Mouse (Mus musculus) E14TG2a.4 (cell line): Measurements from ENCODE around the gene Cfap99.

ENCODE experiments used
- H3K27me3 ChIP-seq: 2 replicates; pipeline ENCODE4 v1.6.1; 2014; ENCODE audit warnings: low read length, control low read depth; ENCODE audit not compliant: insufficient read depth
- H3K36me3 ChIP-seq: 2 replicates; pipeline ENCODE4 v1.6.1; 2014; ENCODE audit warnings: low read length, control low read depth; ENCODE audit not compliant: insufficient read depth
- H3K4me1 ChIP-seq: replicated peaks from 2 replicates; pipeline ENCODE4 v1.6.1; 2014; ENCODE audit warnings: low read depth, low read length, control low read depth
- H3K4me3 ChIP-seq: replicated peaks from 2 replicates; pipeline ENCODE4 v1.5.1; 2014; ENCODE audit warnings: mild to moderate bottlenecking, low read length
- H3K9me3 ChIP-seq: 2 replicates; pipeline ENCODE4 v1.6.1; 2014; ENCODE audit warnings: low read length, control low read depth
- CTCF ChIP-seq: conservative IDR thresholded peaks from 2 replicates; pipeline ENCODE4 v1.5.1; 2014; ENCODE audit warnings: low read length
- NANOG ChIP-seq: IDR thresholded peaks from 2 replicates; pipeline ENCODE4 v1.6.1; 2014; ENCODE audit warnings: borderline replicate concordance, low read length, mixed read lengths
- POU5F1 ChIP-seq: IDR thresholded peaks from 2 replicates; pipeline ENCODE4 v1.6.1; 2014; ENCODE audit warnings: low read length, borderline replicate concordance

Cfap99 gene

DNA sequence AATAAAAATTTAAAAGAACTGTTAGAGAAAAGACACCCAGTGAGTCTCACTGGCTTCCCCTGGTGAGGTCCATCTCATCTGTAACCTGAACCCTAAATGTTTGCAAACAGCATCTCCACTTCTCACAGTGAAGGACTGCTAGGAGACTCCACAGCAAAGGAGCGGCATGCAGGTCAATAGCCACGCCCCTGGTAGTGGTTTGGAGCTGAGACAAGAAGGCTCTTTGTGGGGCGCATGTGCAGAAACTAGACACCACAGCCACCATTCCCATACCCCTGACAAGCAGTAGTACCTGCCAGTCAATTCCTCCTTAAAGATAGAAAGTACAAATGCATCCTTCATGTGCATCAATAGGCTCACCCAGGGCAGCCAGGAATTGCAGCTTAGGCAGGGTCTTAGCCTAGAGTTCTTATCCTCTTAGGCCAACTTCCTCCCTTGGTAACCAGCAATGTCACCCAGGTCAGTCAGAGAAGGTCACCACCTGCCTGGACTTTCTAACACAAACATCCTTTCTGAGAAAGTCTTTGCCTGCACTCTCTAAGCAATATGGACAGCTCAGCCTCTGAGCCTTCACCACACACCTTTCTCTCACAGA lies 4.1 kb upstream of the Cfap99 start:
- TF ChIP-seq CTCF (no peak), POU5F1 (no peak), NANOG (no peak)
- peaks cover 22% of the 10 kb centered on the region for H3K27me3 ChIP-seq
- no peak overlapping the region for H3K4me3 ChIP-seq
- peaks cover 84% of the 10 kb centered on the region for H3K4me1 ChIP-seq
- 0 out of 2 replicates have a peak, but pooled peaks cover 5% of the 10 kb centered on the region for H3K36me3 ChIP-seq
- no peaks in the 10 kb centered on the region for H3K9me3 ChIP-seq

DNA sequence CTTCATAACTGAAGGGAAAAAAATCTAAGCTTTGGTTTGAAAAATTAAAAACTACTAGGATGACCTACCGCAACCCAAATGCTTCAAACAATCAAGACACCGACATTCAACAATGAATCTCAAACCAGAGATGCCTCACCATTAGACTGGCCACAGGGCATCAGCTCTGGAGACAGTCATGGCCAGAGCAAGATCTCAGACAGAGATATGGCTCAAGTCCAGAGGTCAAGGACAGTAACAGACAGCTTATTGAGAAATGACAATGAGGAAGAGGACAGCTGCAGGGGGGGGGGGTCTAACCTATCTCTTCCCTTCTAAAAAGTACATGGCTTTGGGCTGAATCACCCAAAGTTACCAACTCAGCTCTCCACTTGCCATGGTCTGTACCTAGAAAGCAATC lies 3.1 kb upstream of the Cfap99 start:
- Histone ChIP-seq H3K4me1 (peaks cover 75% of the 10 kb centered on the region), H3K36me3 (no peaks in the 10 kb centered on the region), H3K4me3 (no peak overlapping the region; the same call in 1 of the 2 replicates), H3K9me3 (no peaks in the 10 kb centered on the region), H3K27me3 (peaks cover 27% of the 10 kb centered on the region)
- TF ChIP-seq CTCF (no peak), NANOG (0 out of 2 replicates have a peak, but pooled peaks have one; percentile 53)

DNA sequence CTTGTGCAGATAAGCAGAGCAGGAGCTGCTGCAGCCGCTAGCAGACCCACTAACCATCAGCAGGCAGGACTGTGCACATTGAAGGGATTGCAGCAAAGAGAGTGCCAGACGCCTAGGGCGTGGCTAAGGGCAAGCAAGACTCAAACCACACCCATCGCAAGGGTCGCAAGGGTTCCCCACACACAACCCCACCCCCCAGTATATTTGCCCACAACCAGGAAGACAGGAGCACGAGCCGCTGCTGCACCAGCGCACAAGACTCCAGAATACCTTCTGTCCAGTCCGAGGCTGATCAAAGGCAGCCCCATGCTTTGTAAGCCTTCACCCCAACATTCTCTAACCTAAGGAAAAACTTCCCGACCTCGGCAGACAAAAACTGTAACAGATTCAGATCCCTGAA lies 1.9 kb upstream of the Cfap99 start:
- TF ChIP-seq CTCF (no peak), POU5F1 (no peak), NANOG (no peak)
- peaks cover 65% of the 10 kb centered on the region for H3K4me1 ChIP-seq
- H3K36me3 ChIP-seq = no peaks in the 10 kb centered on the region
- H3K27me3 ChIP-seq = peaks cover 36% of the 10 kb centered on the region
- no peaks in the 10 kb centered on the region for H3K9me3 ChIP-seq
- H3K4me3 ChIP-seq = peak overlapping the region; percentile 85

GRCm38 (mm10) chr5:34287001-34287837 lies 1.2 kb upstream of the Cfap99 start:
- H3K27me3 ChIP-seq = peaks cover 36% of the 10 kb centered on the region
- TF ChIP-seq NANOG = no peak
- TF ChIP-seq POU5F1 = no peak
- TF ChIP-seq CTCF = no peak
- H3K9me3 ChIP-seq = no peaks in the 10 kb centered on the region
- peaks cover 61% of the 10 kb centered on the region for H3K4me1 ChIP-seq
- no peaks in the 10 kb centered on the region for H3K36me3 ChIP-seq
- peak overlapping the region; percentile 85 for H3K4me3 ChIP-seq

GRCm38 (mm10) chr5:34287838-34288145 lies 608 bp upstream of the Cfap99 start:
- Histone ChIP-seq H3K27me3 (peaks cover 36% of the 10 kb centered on the region), H3K36me3 (no peaks in the 10 kb centered on the region), H3K9me3 (no peaks in the 10 kb centered on the region), H3K4me3 (peak overlapping the region; percentile 85), H3K4me1 (peaks cover 61% of the 10 kb centered on the region)
- TF ChIP-seq NANOG (no peak), CTCF (no peak), POU5F1 (no peak)

- H3K9me3 ChIP-seq = no peaks in the 10 kb centered on the region
- H3K36me3 ChIP-seq = no peaks in the 10 kb centered on the region
- TF ChIP-seq NANOG (no peak), CTCF (no peak), POU5F1 (no peak)
- peaks cover 53% of the 10 kb centered on the region for H3K4me1 ChIP-seq
- peaks cover 36% of the 10 kb centered on the region for H3K27me3 ChIP-seq
- H3K4me3 ChIP-seq = no peak overlapping the region
Measured at GRCm38 (mm10) chr5:34289286-34289685, 886 bp downstream of the Cfap99 start.

GRCm38 (mm10) chr5:34293363-34293762 lies 5.0 kb downstream of the Cfap99 start:
- Histone ChIP-seq H3K27me3 (peaks cover 34% of the 10 kb centered on the region), H3K4me1 (peaks cover 26% of the 10 kb centered on the region), H3K36me3 (no peaks in the 10 kb centered on the region), H3K9me3 (no peaks in the 10 kb centered on the region), H3K4me3 (no peak overlapping the region)
- TF ChIP-seq POU5F1 (no peak), CTCF (peak; percentile 57)

- no peaks in the 10 kb centered on the region for H3K9me3 ChIP-seq
- no peak overlapping the region for H3K4me3 ChIP-seq
- H3K27me3 ChIP-seq = peaks cover 38% of the 10 kb centered on the region
- H3K4me1 ChIP-seq = peaks cover 22% of the 10 kb centered on the region
- no peaks in the 10 kb centered on the region for H3K36me3 ChIP-seq
- no peak for TF ChIP-seq NANOG
- no peak for TF ChIP-seq CTCF
- no peak for TF ChIP-seq POU5F1
Measured at GRCm38 (mm10) chr5:34294696-34295095, 6.3 kb downstream of the Cfap99 start.
